Mouse (Mus musculus): ENCODE measurements at regions not wholly inside any gene's neighbourhood (a gene's known extent, or its start where the extent isn't known, plus 50 kb on each side); places are given as distances from the start of the nearest gene placed in this dataset.

- Histone ChIP-seq H3K36me3 (replicated peaks; ENCODE audit: control insufficient read depth, insufficient read depth) (no peaks in the 10 kb centered on the region), H3K4me3 (replicated peaks; ENCODE audit: low read length) (no peak overlapping the region), H3K9ac (no peak overlapping the region), H3K27me3 (ENCODE audit: control insufficient read depth, insufficient read depth, low read length) (no peaks in the 10 kb centered on the region), H3K4me2 (replicated peaks) (no peak overlapping the region), H3K4me1 (replicated peaks; ENCODE audit: control insufficient read depth, insufficient read depth, low read length) (no peaks in the 10 kb centered on the region), H3K27ac (no peak overlapping the region), H3K9me3 (ENCODE audit: control insufficient read depth, low read length) (no peaks in the 10 kb centered on the region)
- WGBS, result 53% methylated on average over 1 of the region's 1 CpGs
- ATAC-seq (ENCODE audit: low FRiP score) (no peak), DNase-seq (ENCODE audit: low spot score) (no peak)
Measured at GRCm38 (mm10) chr3:17452984-17453383, 495.2 kb upstream of the Cypt12 start.

DNA sequence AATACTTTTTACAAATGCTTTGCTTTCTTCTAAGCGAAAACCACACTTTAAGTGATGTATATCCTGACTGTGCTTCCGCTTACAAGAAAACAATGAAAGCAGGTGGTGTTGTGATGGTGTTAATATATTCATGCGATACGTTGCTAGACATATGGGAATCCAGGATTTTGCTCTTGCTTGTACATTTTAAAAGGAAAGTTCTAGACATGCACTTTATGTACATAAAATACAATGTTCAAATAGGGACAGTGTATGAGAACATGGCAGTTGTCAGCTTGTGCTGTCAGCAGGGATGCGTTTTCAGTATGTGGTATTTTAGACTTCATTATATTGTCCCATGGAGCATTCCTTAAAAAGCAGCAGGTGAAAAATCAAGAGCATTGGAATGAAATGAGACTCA lies 487.7 kb upstream of the Cypt12 start:
- H3K4me2 ChIP-seq (replicated peaks), result no peak overlapping the region
- no peak overlapping the region for H3K9ac ChIP-seq
- H3K36me3 ChIP-seq (replicated peaks; ENCODE audit: control insufficient read depth, insufficient read depth), result no peaks in the 10 kb centered on the region
- WGBS, result 87% methylated on average over 5 of the region's 5 CpGs
- H3K27ac ChIP-seq, result no peak overlapping the region
- H3K27me3 ChIP-seq (ENCODE audit: control insufficient read depth, insufficient read depth, low read length), result no peaks in the 10 kb centered on the region
- no peaks in the 10 kb centered on the region for H3K4me1 ChIP-seq (replicated peaks; ENCODE audit: control insufficient read depth, insufficient read depth, low read length)
- H3K4me3 ChIP-seq (replicated peaks; ENCODE audit: low read length), result no peak overlapping the region
- no peaks in the 10 kb centered on the region for H3K9me3 ChIP-seq (ENCODE audit: control insufficient read depth, low read length)
- no peak for ATAC-seq (ENCODE audit: low FRiP score)
- no peak for DNase-seq (ENCODE audit: low spot score)

GRCm38 (mm10) chr3:17461365-17461764 lies 486.8 kb upstream of the Cypt12 start:
- no peak for ATAC-seq (ENCODE audit: low FRiP score)
- DNase-seq (ENCODE audit: low spot score), result no peak
- no peak overlapping the region for H3K9ac ChIP-seq
- H3K9me3 ChIP-seq (ENCODE audit: control insufficient read depth, low read length), result no peaks in the 10 kb centered on the region
- WGBS, result 95% methylated on average over 4 of the region's 4 CpGs
- H3K27me3 ChIP-seq (ENCODE audit: control insufficient read depth, insufficient read depth, low read length), result no peaks in the 10 kb centered on the region
- no peak overlapping the region for H3K4me3 ChIP-seq (replicated peaks; ENCODE audit: low read length)
- H3K27ac ChIP-seq, result no peak overlapping the region
- H3K4me2 ChIP-seq (replicated peaks), result no peak overlapping the region
- no peaks in the 10 kb centered on the region for H3K36me3 ChIP-seq (replicated peaks; ENCODE audit: control insufficient read depth, insufficient read depth)
- no peaks in the 10 kb centered on the region for H3K4me1 ChIP-seq (replicated peaks; ENCODE audit: control insufficient read depth, insufficient read depth, low read length)

DNA sequence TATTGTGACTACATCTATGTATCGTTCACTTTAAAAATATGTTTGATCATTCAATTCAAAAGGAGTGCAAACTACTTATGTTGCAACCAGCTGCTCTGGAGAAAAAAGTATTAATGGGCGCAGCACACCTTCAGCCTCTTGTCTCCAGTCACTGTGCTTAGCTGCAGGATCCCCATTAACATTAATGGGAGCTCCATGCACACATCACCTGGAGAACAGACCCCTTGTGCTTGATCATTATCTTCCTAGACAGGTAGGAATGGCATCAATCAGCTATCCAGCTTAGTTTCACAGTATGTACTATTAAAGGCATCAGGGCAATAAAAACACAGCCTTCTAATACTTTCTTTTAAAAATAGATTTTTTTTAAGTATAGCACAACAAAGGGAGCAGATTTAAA lies 474.4 kb upstream of the Cypt12 start:
- Histone ChIP-seq H3K27ac (no peak overlapping the region), H3K27me3 (ENCODE audit: control insufficient read depth, insufficient read depth, low read length) (no peaks in the 10 kb centered on the region), H3K36me3 (replicated peaks; ENCODE audit: control insufficient read depth, insufficient read depth) (no peaks in the 10 kb centered on the region), H3K4me3 (replicated peaks; ENCODE audit: low read length) (no peak overlapping the region), H3K4me1 (replicated peaks; ENCODE audit: control insufficient read depth, insufficient read depth, low read length) (no peaks in the 10 kb centered on the region), H3K9ac (no peak overlapping the region), H3K4me2 (replicated peaks) (no peak overlapping the region), H3K9me3 (ENCODE audit: control insufficient read depth, low read length) (no peaks in the 10 kb centered on the region)
- ATAC-seq (ENCODE audit: low FRiP score), result no peak
- WGBS, result 79% methylated on average over 2 of the region's 2 CpGs
- DNase-seq (ENCODE audit: low spot score), result no peak

DNA sequence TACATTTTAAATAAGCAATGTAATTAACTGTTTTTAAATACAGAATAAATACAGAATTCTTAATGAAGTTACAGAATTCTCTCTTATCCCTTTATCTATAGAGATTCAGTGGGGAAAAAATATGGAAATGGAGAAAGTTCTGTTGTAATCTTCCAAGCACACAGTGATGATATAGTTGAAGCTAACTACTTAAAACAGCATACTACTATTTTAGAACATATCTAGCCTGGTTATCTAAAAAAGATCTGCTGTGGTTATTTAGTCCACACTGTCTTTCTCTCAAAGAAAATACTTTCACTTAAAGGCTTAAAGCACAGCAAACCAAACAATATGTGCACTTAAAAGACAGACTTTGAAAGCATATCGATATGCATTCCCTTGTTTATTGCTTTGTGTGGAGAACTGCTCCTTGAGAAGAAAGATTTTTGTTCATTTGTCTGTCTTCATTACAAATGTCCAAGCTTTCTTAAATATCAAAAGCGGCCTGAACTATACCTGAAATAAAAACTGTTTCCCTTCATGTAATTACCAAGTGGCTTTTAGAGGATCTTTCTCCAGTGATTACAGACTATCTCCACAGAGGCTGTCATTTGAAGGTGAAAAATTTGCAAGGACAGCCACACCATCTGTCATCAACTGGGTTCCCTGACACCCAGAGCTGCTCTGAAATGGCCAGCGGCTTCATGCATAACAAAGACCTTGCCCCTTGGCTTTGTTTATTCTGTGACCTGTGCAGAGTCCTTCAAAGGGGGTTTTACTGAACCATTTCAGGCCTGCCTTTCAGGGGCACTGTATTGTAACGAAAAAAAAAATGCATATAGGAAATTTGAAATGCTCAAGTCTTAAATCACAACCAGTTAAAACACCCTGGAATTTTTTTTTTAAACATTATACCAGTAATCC lies 458.7 kb upstream of the Cypt12 start:
- H3K9ac ChIP-seq, result peak overlapping the region; percentile 20; the same call in 1 of the 2 replicates
- 8% methylated on average over 4 of the region's 4 CpGs for WGBS

GRCm38 (mm10) chr3:17490632-17491031 lies 457.6 kb upstream of the Cypt12 start:
- no peak overlapping the region for H3K4me3 ChIP-seq (replicated peaks; ENCODE audit: low read length)
- ATAC-seq (ENCODE audit: low FRiP score), result no peak
- no peaks in the 10 kb centered on the region for H3K36me3 ChIP-seq (replicated peaks; ENCODE audit: control insufficient read depth, insufficient read depth)
- H3K27ac ChIP-seq, result no peak overlapping the region
- DNase-seq (ENCODE audit: low spot score), result no peak
- H3K9ac ChIP-seq, result no peak overlapping the region
- no peaks in the 10 kb centered on the region for H3K9me3 ChIP-seq (ENCODE audit: control insufficient read depth, low read length)
- no peak overlapping the region for H3K4me2 ChIP-seq (replicated peaks)
- peaks cover 7% of the 10 kb centered on the region for H3K4me1 ChIP-seq (replicated peaks; ENCODE audit: control insufficient read depth, insufficient read depth, low read length)
- H3K27me3 ChIP-seq (ENCODE audit: control insufficient read depth, insufficient read depth, low read length), result no peaks in the 10 kb centered on the region

More for the DNA sequence above, 458.7 kb upstream of the Cypt12 start:
- no peak overlapping the region for H3K4me3 ChIP-seq (replicated peaks; ENCODE audit: low read length)
- DNase-seq (ENCODE audit: low spot score) (peak; percentile 33), ATAC-seq (ENCODE audit: low FRiP score) (peak; percentile 83)
- H3K4me2 ChIP-seq (replicated peaks), result no peak overlapping the region
- peak overlapping the region; percentile 83 for H3K27ac ChIP-seq
- peaks cover 7% of the 10 kb centered on the region for H3K4me1 ChIP-seq (replicated peaks; ENCODE audit: control insufficient read depth, insufficient read depth, low read length)
- H3K9me3 ChIP-seq (ENCODE audit: control insufficient read depth, low read length), result no peaks in the 10 kb centered on the region
- H3K27me3 ChIP-seq (ENCODE audit: control insufficient read depth, insufficient read depth, low read length), result no peaks in the 10 kb centered on the region
- H3K36me3 ChIP-seq (replicated peaks; ENCODE audit: control insufficient read depth, insufficient read depth), result no peaks in the 10 kb centered on the region

DNA sequence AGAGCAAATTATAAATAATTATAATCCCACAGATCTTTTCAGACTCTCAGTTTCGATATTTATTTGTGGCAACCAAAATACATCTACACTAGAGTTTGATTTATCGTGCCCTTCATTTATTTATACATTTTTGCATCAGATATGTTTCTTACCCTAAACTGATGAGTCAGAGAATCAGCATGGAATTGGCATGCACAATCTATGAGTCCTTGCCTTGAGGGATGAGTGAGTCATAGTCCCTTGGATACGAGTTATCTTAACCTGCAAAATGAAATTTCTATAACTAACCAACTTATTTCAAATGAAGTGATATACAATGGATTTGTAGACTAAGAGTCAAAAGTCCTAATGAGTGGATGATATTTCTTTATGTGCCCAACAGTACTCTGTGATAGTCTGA lies 449.9 kb upstream of the Cypt12 start:
- H3K36me3 ChIP-seq (replicated peaks; ENCODE audit: control insufficient read depth, insufficient read depth), result no peaks in the 10 kb centered on the region
- WGBS, result 89% methylated on average over 3 of the region's 3 CpGs
- no peaks in the 10 kb centered on the region for H3K27me3 ChIP-seq (ENCODE audit: control insufficient read depth, insufficient read depth, low read length)
- no peaks in the 10 kb centered on the region for H3K4me1 ChIP-seq (replicated peaks; ENCODE audit: control insufficient read depth, insufficient read depth, low read length)
- ATAC-seq (ENCODE audit: low FRiP score) (no peak), DNase-seq (ENCODE audit: low spot score) (no peak)
- no peaks in the 10 kb centered on the region for H3K9me3 ChIP-seq (ENCODE audit: control insufficient read depth, low read length)
- H3K27ac ChIP-seq, result no peak overlapping the region
- H3K4me3 ChIP-seq (replicated peaks; ENCODE audit: low read length), result no peak overlapping the region
- no peak overlapping the region for H3K4me2 ChIP-seq (replicated peaks)
- no peak overlapping the region for H3K9ac ChIP-seq

DNA sequence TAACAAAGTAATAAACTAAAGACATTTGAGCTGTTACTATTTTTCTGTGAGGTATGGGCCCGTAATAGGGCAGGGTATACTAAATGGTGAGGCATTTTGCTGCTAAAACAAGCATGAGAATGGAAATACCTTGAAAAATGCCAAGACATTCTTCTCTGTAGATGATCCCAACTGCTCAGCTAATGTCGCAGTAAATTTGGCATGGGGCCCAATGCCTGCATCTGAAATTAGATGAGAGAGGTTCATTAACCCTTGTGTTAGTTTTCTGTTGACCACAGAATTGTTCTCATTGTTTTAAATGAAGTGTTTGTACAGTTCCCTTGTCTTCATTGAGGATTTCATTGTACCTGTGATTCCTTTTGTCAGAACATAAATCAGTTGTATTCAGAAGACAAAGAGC lies 446.7 kb upstream of the Cypt12 start:
- no peak for ATAC-seq (ENCODE audit: low FRiP score)

GRCm38 (mm10) chr3:17541346-17541745 lies 406.9 kb upstream of the Cypt12 start:
- ATAC-seq (ENCODE audit: low FRiP score) (no peak), DNase-seq (ENCODE audit: low spot score) (no peak)
- Histone ChIP-seq H3K9ac (no peak overlapping the region), H3K4me3 (replicated peaks; ENCODE audit: low read length) (no peak overlapping the region), H3K9me3 (ENCODE audit: control insufficient read depth, low read length) (no peaks in the 10 kb centered on the region), H3K27me3 (ENCODE audit: control insufficient read depth, insufficient read depth, low read length) (no peaks in the 10 kb centered on the region), H3K4me2 (replicated peaks) (no peak overlapping the region), H3K27ac (no peak overlapping the region), H3K4me1 (replicated peaks; ENCODE audit: control insufficient read depth, insufficient read depth, low read length) (no peaks in the 10 kb centered on the region), H3K36me3 (replicated peaks; ENCODE audit: control insufficient read depth, insufficient read depth) (no peaks in the 10 kb centered on the region)

More for the DNA sequence above, 446.7 kb upstream of the Cypt12 start:
- 62% methylated on average over 2 of the region's 2 CpGs for WGBS
- no peak overlapping the region for H3K4me2 ChIP-seq (replicated peaks)
- no peaks in the 10 kb centered on the region for H3K27me3 ChIP-seq (ENCODE audit: control insufficient read depth, insufficient read depth, low read length)
- H3K9ac ChIP-seq, result no peak overlapping the region
- no peaks in the 10 kb centered on the region for H3K9me3 ChIP-seq (ENCODE audit: control insufficient read depth, low read length)
- H3K36me3 ChIP-seq (replicated peaks; ENCODE audit: control insufficient read depth, insufficient read depth), result no peaks in the 10 kb centered on the region
- peak; percentile 33 for DNase-seq (ENCODE audit: low spot score)
- no peaks in the 10 kb centered on the region for H3K4me1 ChIP-seq (replicated peaks; ENCODE audit: control insufficient read depth, insufficient read depth, low read length)
- H3K4me3 ChIP-seq (replicated peaks; ENCODE audit: low read length), result no peak overlapping the region
- no peak overlapping the region for H3K27ac ChIP-seq

Measured in hindbrain, embryonic 14.5 days (tissue).